Mouse (Mus musculus): ENCODE measurements around the gene Fermt1.

GRCm38 (mm10) chr2:132902056-132902455 is 43.6 kb downstream of the Fermt1 start:
- no peak for TF ChIP-seq EP300 (optimal IDR thresholded peaks at IDR 0.05)
- no peak for TF ChIP-seq CTCF (IDR thresholded peaks at IDR 0.05; ENCODE audit: low read depth)
